Mouse (Mus musculus): ENCODE data around the gene Olfr705. TPM values are rescaled to one million over a fixed set of nuclear protein-coding genes. Genes with fewer than 3 reads are reported as not detected.
"Not testable (repeated sequence)": the region's sequence is repeated elsewhere in the genome, so short reads cannot be mapped to it uniquely, and the experiment has no call there.

Olfr705 gene
- polyA plus RNA-seq (2012; rRNA removed), result not detected in 2 replicates

DNA sequence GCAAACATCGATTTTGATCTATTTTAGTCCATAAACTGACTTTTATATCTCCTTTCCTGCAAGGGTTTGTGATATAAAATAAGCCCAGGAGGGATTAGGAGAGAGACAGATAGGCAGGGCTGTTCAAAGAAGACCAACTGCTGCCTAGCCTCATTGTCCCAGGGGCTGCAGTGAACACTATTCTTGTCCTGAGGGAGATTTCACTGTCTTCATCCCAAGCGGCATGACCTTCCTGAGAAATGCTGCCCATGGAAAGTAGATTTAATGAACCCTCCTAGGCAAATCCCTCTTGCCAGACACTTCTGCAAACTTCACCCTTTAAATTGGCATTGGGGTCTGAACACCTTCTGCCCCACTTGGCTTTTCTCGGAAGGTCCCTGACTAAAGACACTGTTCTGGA is at the start of gene Olfr705:
Gene Olfr705 (minus strand): TSS at position 101 of the 400 bp plus-strand sequence.
- Histone ChIP-seq H3K27ac (ENCODE audit: insufficient read depth, low read length) (no peak within 1 kb of the TSS), H3K4me3 (ENCODE audit: insufficient read depth, low read length) (no peak within 1 kb of the TSS), H3K4me1 (ENCODE audit: control insufficient read depth, insufficient read depth, low read length) (no peaks in the 10 kb centered on the region)
- TF ChIP-seq POLR2A (IDR thresholded peaks at IDR 0.05; ENCODE audit: extremely low read depth, insufficient read depth, low read length) (no peak), CTCF (IDR thresholded peaks at IDR 0.05; ENCODE audit: extremely low read depth, insufficient read depth, low read length) (no peak)

GRCm38 (mm10) chr7:106920961-106921360 is 44.3 kb upstream of the Olfr705 start:
- H3K27ac ChIP-seq (ENCODE audit: insufficient read depth, low read length); H3K4me3 ChIP-seq (ENCODE audit: insufficient read depth, low read length); H3K4me1 ChIP-seq (ENCODE audit: control insufficient read depth, insufficient read depth, low read length): not testable (repeated sequence)

GRCm38 (mm10) chr7:106907676-106908075 is 31.0 kb upstream of the Olfr705 start, which contains the start of gene Olfr1532-ps1:
TSS of gene Olfr1532-ps1 (plus strand) at chr7:106908001.
- Histone ChIP-seq H3K27ac (ENCODE audit: insufficient read depth, low read length) (no peak within 1 kb of the TSS), H3K4me3 (ENCODE audit: insufficient read depth, low read length) (no peak within 1 kb of the TSS), H3K4me1 (ENCODE audit: control insufficient read depth, insufficient read depth, low read length) (no peaks in the 10 kb centered on the region)
- TF ChIP-seq CTCF (IDR thresholded peaks at IDR 0.05; ENCODE audit: extremely low read depth, insufficient read depth, low read length) (no peak), POLR2A (IDR thresholded peaks at IDR 0.05; ENCODE audit: extremely low read depth, insufficient read depth, low read length) (no peak)

GRCm38 (mm10) chr7:106901141-106901540 is 24.4 kb upstream of the Olfr705 start, which contains the start of gene Olfr707:
TSS of gene Olfr707 (minus strand) at chr7:106901241.
- not testable (repeated sequence) for H3K4me3 ChIP-seq (ENCODE audit: insufficient read depth, low read length); H3K27ac ChIP-seq (ENCODE audit: insufficient read depth, low read length); H3K4me1 ChIP-seq (ENCODE audit: control insufficient read depth, insufficient read depth, low read length)

DNA sequence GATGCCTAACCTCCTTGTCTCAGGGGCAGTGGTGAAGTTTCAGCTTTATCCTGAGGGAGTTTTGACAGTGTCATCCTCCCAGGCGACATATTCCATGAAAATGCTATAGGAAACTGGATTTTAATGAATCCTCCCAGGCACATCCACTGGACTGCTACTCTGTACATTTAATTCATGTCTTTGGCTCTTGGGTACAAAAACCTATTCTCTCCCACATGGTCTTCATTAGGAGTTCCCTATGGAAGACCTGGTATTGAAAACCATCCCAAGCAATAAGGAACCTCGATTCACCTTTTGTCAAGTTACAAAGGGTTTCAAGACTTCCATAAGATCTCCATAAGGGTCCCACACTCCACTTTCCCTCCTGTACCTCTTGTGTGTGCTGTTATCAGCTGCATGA is 11.4 kb upstream of the Olfr705 start, which contains the start of gene Olfr706:
Gene Olfr706 (minus strand): TSS at position 101 of the 400 bp plus-strand sequence.
- Histone ChIP-seq H3K27ac (ENCODE audit: insufficient read depth, low read length) (no peak within 1 kb of the TSS), H3K4me3 (ENCODE audit: insufficient read depth, low read length) (no peak within 1 kb of the TSS), H3K4me1 (ENCODE audit: control insufficient read depth, insufficient read depth, low read length) (no peaks in the 10 kb centered on the region)
- TF ChIP-seq POLR2A (IDR thresholded peaks at IDR 0.05; ENCODE audit: extremely low read depth, insufficient read depth, low read length), result no peak
- no peak for TF ChIP-seq CTCF (IDR thresholded peaks at IDR 0.05; ENCODE audit: extremely low read depth, insufficient read depth, low read length)

DNA sequence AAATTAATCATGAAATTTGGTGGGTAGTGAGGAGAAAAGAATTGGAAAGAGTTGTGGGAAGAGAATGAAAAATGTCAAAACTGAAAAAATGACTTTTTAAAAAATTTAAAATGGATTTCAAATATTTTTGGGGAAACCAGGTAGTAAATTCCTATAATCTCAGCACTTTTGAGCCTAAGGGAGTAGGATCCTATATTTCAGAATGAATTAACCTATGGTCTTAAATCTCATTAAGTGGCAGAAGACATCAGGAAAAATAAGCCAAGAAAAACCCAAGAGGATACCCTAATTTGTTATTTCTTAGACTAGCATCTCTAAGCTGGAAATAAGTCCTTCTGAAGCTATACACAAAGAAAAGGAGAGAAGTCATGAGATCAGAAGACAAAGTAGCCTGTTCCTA is 13.8 kb downstream of the Olfr705 start, which contains the start of gene Olfr704:
Gene Olfr704 (plus strand): TSS at position 301 of the 400 bp plus-strand sequence.
- TF ChIP-seq POLR2A (IDR thresholded peaks at IDR 0.05; ENCODE audit: extremely low read depth, insufficient read depth, low read length) (no peak), CTCF (IDR thresholded peaks at IDR 0.05; ENCODE audit: extremely low read depth, insufficient read depth, low read length) (no peak)
- Histone ChIP-seq H3K4me3 (ENCODE audit: insufficient read depth, low read length) (no peak within 1 kb of the TSS), H3K4me1 (ENCODE audit: control insufficient read depth, insufficient read depth, low read length) (no peaks in the 10 kb centered on the region), H3K27ac (ENCODE audit: insufficient read depth, low read length) (no peak within 1 kb of the TSS)

- Histone ChIP-seq H3K27ac (ENCODE audit: insufficient read depth, low read length) (no peak within 1 kb of the TSS), H3K4me3 (ENCODE audit: insufficient read depth, low read length) (no peak within 1 kb of the TSS), H3K4me1 (ENCODE audit: control insufficient read depth, insufficient read depth, low read length) (no peaks in the 10 kb centered on the region)
- no peak for TF ChIP-seq CTCF (IDR thresholded peaks at IDR 0.05; ENCODE audit: extremely low read depth, insufficient read depth, low read length)
- TF ChIP-seq POLR2A (IDR thresholded peaks at IDR 0.05; ENCODE audit: extremely low read depth, insufficient read depth, low read length), result no peak
Observed at GRCm38 (mm10) chr7:106843060-106843459, 33.6 kb downstream of the Olfr705 start, which contains the start of gene Olfr703. TSS of gene Olfr703 (plus strand) at chr7:106843360.

DNA sequence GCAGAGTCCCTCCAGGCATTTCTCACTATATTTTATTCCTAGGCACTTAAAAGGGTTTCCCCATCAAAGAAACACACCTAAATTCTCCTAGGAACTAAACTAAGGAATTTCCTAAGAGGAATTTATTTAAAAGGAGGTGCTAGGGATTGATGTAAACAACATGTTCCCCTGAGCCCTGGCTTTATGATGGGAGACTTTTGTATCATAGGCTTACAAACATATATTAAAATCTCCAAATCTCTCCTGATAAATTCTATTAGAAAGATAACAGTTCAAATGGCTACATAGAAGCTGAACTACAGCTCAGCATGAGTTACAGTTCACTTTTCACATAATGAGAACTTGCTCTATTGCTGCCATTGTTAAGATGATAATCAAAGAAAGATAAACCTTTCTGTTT is 42.9 kb downstream of the Olfr705 start, which contains the start of gene Olfr702:
Gene Olfr702 (minus strand): TSS at position 101 of the 400 bp plus-strand sequence.
- Histone ChIP-seq H3K4me3 (ENCODE audit: insufficient read depth, low read length) (no peak within 1 kb of the TSS), H3K27ac (ENCODE audit: insufficient read depth, low read length) (no peak within 1 kb of the TSS), H3K4me1 (ENCODE audit: control insufficient read depth, insufficient read depth, low read length) (no peaks in the 10 kb centered on the region)
- no peak for TF ChIP-seq POLR2A (IDR thresholded peaks at IDR 0.05; ENCODE audit: extremely low read depth, insufficient read depth, low read length)
- no peak for TF ChIP-seq CTCF (IDR thresholded peaks at IDR 0.05; ENCODE audit: extremely low read depth, insufficient read depth, low read length)

Other genes starting within 250 kb of the Olfr705 start
- gene Olfr693, start 196.3 kb downstream of the Olfr705 start, polyA plus RNA-seq (2012; rRNA removed), result not detected in 2 replicates
- gene Olfr694, start 185.1 kb downstream of the Olfr705 start, polyA plus RNA-seq (2012; rRNA removed), result not detected in 2 replicates
- gene Olfr695, start 160.5 kb downstream of the Olfr705 start, polyA plus RNA-seq (2012; rRNA removed), result not detected in 2 replicates
- not detected in 2 replicates for gene Olfr697, start 134.4 kb downstream of the Olfr705 start, polyA plus RNA-seq (2012; rRNA removed)
- not detected in 2 replicates for gene Olfr698, start 121.5 kb downstream of the Olfr705 start, polyA plus RNA-seq (2012; rRNA removed)
- not detected in 2 replicates for gene Olfr699, start 83.7 kb downstream of the Olfr705 start, polyA plus RNA-seq (2012; rRNA removed)
- gene Olfr700, start 68.1 kb downstream of the Olfr705 start, polyA plus RNA-seq (2012; rRNA removed), result not detected in 2 replicates
- not detected in 2 replicates for gene Olfr701, start 62.8 kb downstream of the Olfr705 start, polyA plus RNA-seq (2012; rRNA removed)
- gene Olfr702, start 43.0 kb downstream of the Olfr705 start, polyA plus RNA-seq (2012; rRNA removed), result not detected in 2 replicates
- not detected in 2 replicates for gene Olfr703, start 33.5 kb downstream of the Olfr705 start, polyA plus RNA-seq (2012; rRNA removed)
- not detected in 2 replicates for gene Olfr704, start 13.7 kb downstream of the Olfr705 start, polyA plus RNA-seq (2012; rRNA removed)
- gene Olfr706, start 11.3 kb upstream of the Olfr705 start, polyA plus RNA-seq (2012; rRNA removed), result not detected in 2 replicates
- gene Olfr707, start 24.4 kb upstream of the Olfr705 start, polyA plus RNA-seq (2012; rRNA removed), result not detected in 2 replicates
- gene Olfr1532-ps1, start 31.1 kb upstream of the Olfr705 start, polyA plus RNA-seq (2012; rRNA removed), result not detected in 2 replicates
- gene Olfr709-ps1, start 55.3 kb upstream of the Olfr705 start, polyA plus RNA-seq (2012; rRNA removed), result not detected in 2 replicates
- gene Olfr710, start 71.4 kb upstream of the Olfr705 start, polyA plus RNA-seq (2012; rRNA removed), result not detected in 2 replicates
- not detected in 2 replicates for gene Olfr6, start 87.0 kb upstream of the Olfr705 start, polyA plus RNA-seq (2012; rRNA removed)
- gene Olfr711, start 98.6 kb upstream of the Olfr705 start, polyA plus RNA-seq (2012; rRNA removed), result not detected in 2 replicates
- gene Olfr2, start 129.2 kb upstream of the Olfr705 start, polyA plus RNA-seq (2012; rRNA removed), result not detected in 2 replicates
- gene Olfr713, start 154.3 kb upstream of the Olfr705 start, polyA plus RNA-seq (2012; rRNA removed), result not detected in 2 replicates
- not detected in 2 replicates for gene Olfr714, start 194.1 kb upstream of the Olfr705 start, polyA plus RNA-seq (2012; rRNA removed)
- gene Olfr17, start 216.3 kb upstream of the Olfr705 start, polyA plus RNA-seq (2012; rRNA removed), result not detected in 2 replicates
- not detected in 2 replicates for gene Olfr715b, start 233.5 kb upstream of the Olfr705 start, polyA plus RNA-seq (2012; rRNA removed)

Measured in cortical plate, adult 2 months (tissue).